Mouse (Mus musculus): ENCODE results near the gene Atf4.
A peak's percentile ranks its signal among the peaks of the same experiment; 100 is the strongest.

Gene Atf4

GRCm38 (mm10) chr15:80280646-80281045 lies 25.7 kb downstream of the Atf4 start:
- peak; percentile 37 to 82 for DNase-seq (ENCODE audit: low spot score in 2 of 2)

GRCm38 (mm10) chr15:80286851-80287415 lies 31.9 kb downstream of the Atf4 start, which contains the start of gene Cacna1i:
TSS of gene Cacna1i (plus strand) at chr15:80287238.
- DNase-seq (ENCODE audit: low spot score in 2 of 2): no peak

- DNase-seq (ENCODE audit: low spot score in 2 of 2): no peak
These were observed 33.1 kb downstream of the Atf4 start for GRCm38 (mm10) chr15:80288036-80288435.

- DNase-seq (ENCODE audit: low spot score in 2 of 2): peak; percentile 74 to 89
These were observed 34.5 kb downstream of the Atf4 start for GRCm38 (mm10) chr15:80289436-80289835.

GRCm38 (mm10) chr15:80297146-80297545 lies 42.2 kb downstream of the Atf4 start:
- no peak for DNase-seq (ENCODE audit: low spot score in 2 of 2)

GRCm38 (mm10) chr15:80303779-80304178 lies 48.8 kb downstream of the Atf4 start:
- DNase-seq (ENCODE audit: low spot score in 2 of 2): no peak

GRCm38 (mm10) chr15:80304188-80304587 lies 49.2 kb downstream of the Atf4 start:
- DNase-seq (ENCODE audit: low spot score in 2 of 2): no peak

GRCm38 (mm10) chr15:80306146-80306545 lies 51.2 kb downstream of the Atf4 start:
- DNase-seq (ENCODE audit: low spot score in 2 of 2): no peak
